Mouse (Mus musculus): ENCODE data around the gene Hmces. TPM values are rescaled to one million over a fixed set of nuclear protein-coding genes. Genes with fewer than 3 reads are reported as not detected.

Gene Hmces
- polyA plus RNA-seq, 1 experiment from 2014 or later: 14.9 TPM

GRCm38 (mm10) chr6:87875562-87875961 is 38.2 kb upstream of the Hmces start:
- H3K9ac ChIP-seq (ENCODE audit: low read depth, low read length): no peak overlapping the region
- H3K9me3 ChIP-seq (replicated peaks; ENCODE audit: control insufficient read depth, low read length): no peaks in the 10 kb centered on the region
- no peak overlapping the region for H3K27ac ChIP-seq (ENCODE audit: low read length)
- H3K27me3 ChIP-seq (ENCODE audit: control insufficient read depth, insufficient read depth, low read depth, low read length): no peaks in the 10 kb centered on the region
- no peak for ATAC-seq (ENCODE audit: low read depth)
- WGBS (ENCODE audit: insufficient replicate concordance): 58% methylated on average over 7 of the region's 7 CpGs
- H3K4me1 ChIP-seq (ENCODE audit: control insufficient read depth, low read depth, low read length): peaks cover 12% of the 10 kb centered on the region
- H3K4me2 ChIP-seq (ENCODE audit: low read depth, low read length): no peak overlapping the region
- no peaks in the 10 kb centered on the region for H3K36me3 ChIP-seq (ENCODE audit: control insufficient read depth, insufficient read depth)
- H3K4me3 ChIP-seq (ENCODE audit: low read depth, low read length): no peak overlapping the region

- Histone ChIP-seq H3K27me3 (ENCODE audit: control insufficient read depth, insufficient read depth, low read depth, low read length) (no peaks in the 10 kb centered on the region), H3K27ac (ENCODE audit: low read length) (peak overlapping the region; percentile 28; the same call in 1 of the 2 replicates), H3K9me3 (replicated peaks; ENCODE audit: control insufficient read depth, low read length) (no peaks in the 10 kb centered on the region), H3K4me1 (ENCODE audit: control insufficient read depth, low read depth, low read length) (peaks cover 11% of the 10 kb centered on the region), H3K36me3 (ENCODE audit: control insufficient read depth, insufficient read depth) (no peaks in the 10 kb centered on the region), H3K9ac (ENCODE audit: low read depth, low read length) (no peak overlapping the region), H3K4me3 (ENCODE audit: low read depth, low read length) (no peak overlapping the region), H3K4me2 (ENCODE audit: low read depth, low read length) (0 out of 2 replicates have a peak overlapping the region, but pooled peaks have one; percentile 25)
- 32% methylated on average over 13 of the region's 13 CpGs for WGBS (ENCODE audit: insufficient replicate concordance)
- peak; percentile 25; the same call in 1 of the 2 replicates for ATAC-seq (ENCODE audit: low read depth)
These were observed 37.6 kb upstream of the Hmces start for GRCm38 (mm10) chr6:87876068-87876643.

- Histone ChIP-seq H3K4me3 (ENCODE audit: low read depth, low read length) (no peak overlapping the region), H3K9me3 (replicated peaks; ENCODE audit: control insufficient read depth, low read length) (no peaks in the 10 kb centered on the region), H3K4me1 (ENCODE audit: control insufficient read depth, low read depth, low read length) (peaks cover 11% of the 10 kb centered on the region), H3K36me3 (ENCODE audit: control insufficient read depth, insufficient read depth) (no peaks in the 10 kb centered on the region), H3K4me2 (ENCODE audit: low read depth, low read length) (no peak overlapping the region), H3K27ac (ENCODE audit: low read length) (no peak overlapping the region), H3K9ac (ENCODE audit: low read depth, low read length) (no peak overlapping the region), H3K27me3 (ENCODE audit: control insufficient read depth, insufficient read depth, low read depth, low read length) (no peaks in the 10 kb centered on the region)
- 26% methylated on average over 4 of the region's 4 CpGs for WGBS (ENCODE audit: insufficient replicate concordance)
- peak; percentile 28; the same call in 1 of the 2 replicates for ATAC-seq (ENCODE audit: low read depth)
These were observed 34.7 kb upstream of the Hmces start for GRCm38 (mm10) chr6:87879010-87879409.

- Histone ChIP-seq H3K4me1 (ENCODE audit: control insufficient read depth, low read depth, low read length) (peaks cover 11% of the 10 kb centered on the region), H3K27me3 (ENCODE audit: control insufficient read depth, insufficient read depth, low read depth, low read length) (no peaks in the 10 kb centered on the region), H3K4me2 (ENCODE audit: low read depth, low read length) (no peak overlapping the region), H3K36me3 (ENCODE audit: control insufficient read depth, insufficient read depth) (no peaks in the 10 kb centered on the region), H3K4me3 (ENCODE audit: low read depth, low read length) (no peak overlapping the region), H3K9me3 (replicated peaks; ENCODE audit: control insufficient read depth, low read length) (no peaks in the 10 kb centered on the region), H3K9ac (ENCODE audit: low read depth, low read length) (no peak overlapping the region), H3K27ac (ENCODE audit: low read length) (no peak overlapping the region)
- WGBS (ENCODE audit: insufficient replicate concordance): 49% methylated on average over 3 of the region's 3 CpGs
- ATAC-seq (ENCODE audit: low read depth): no peak
These were observed 34.1 kb upstream of the Hmces start for GRCm38 (mm10) chr6:87879628-87880027.

- Histone ChIP-seq H3K4me3 (ENCODE audit: low read depth, low read length) (no peak overlapping the region), H3K4me1 (ENCODE audit: control insufficient read depth, low read depth, low read length) (peaks cover 6% of the 10 kb centered on the region), H3K9ac (ENCODE audit: low read depth, low read length) (no peak overlapping the region), H3K27me3 (ENCODE audit: control insufficient read depth, insufficient read depth, low read depth, low read length) (no peaks in the 10 kb centered on the region), H3K36me3 (ENCODE audit: control insufficient read depth, insufficient read depth) (no peaks in the 10 kb centered on the region), H3K4me2 (ENCODE audit: low read depth, low read length) (no peak overlapping the region), H3K27ac (ENCODE audit: low read length) (no peak overlapping the region), H3K9me3 (replicated peaks; ENCODE audit: control insufficient read depth, low read length) (no peaks in the 10 kb centered on the region)
- 62% methylated on average over 3 of the region's 3 CpGs for WGBS (ENCODE audit: insufficient replicate concordance)
- no peak for ATAC-seq (ENCODE audit: low read depth)
These were observed 31.5 kb upstream of the Hmces start for GRCm38 (mm10) chr6:87882221-87882620.

- Histone ChIP-seq H3K27ac (ENCODE audit: low read length) (no peak overlapping the region), H3K9me3 (replicated peaks; ENCODE audit: control insufficient read depth, low read length) (no peaks in the 10 kb centered on the region), H3K36me3 (ENCODE audit: control insufficient read depth, insufficient read depth) (no peaks in the 10 kb centered on the region), H3K9ac (ENCODE audit: low read depth, low read length) (no peak overlapping the region), H3K4me1 (ENCODE audit: control insufficient read depth, low read depth, low read length) (peaks cover 9% of the 10 kb centered on the region), H3K27me3 (ENCODE audit: control insufficient read depth, insufficient read depth, low read depth, low read length) (no peaks in the 10 kb centered on the region), H3K4me2 (ENCODE audit: low read depth, low read length) (no peak overlapping the region), H3K4me3 (ENCODE audit: low read depth, low read length) (no peak overlapping the region)
- 62% methylated on average over 4 of the region's 4 CpGs for WGBS (ENCODE audit: insufficient replicate concordance)
- no peak for ATAC-seq (ENCODE audit: low read depth)
These were observed 30.9 kb upstream of the Hmces start for GRCm38 (mm10) chr6:87882816-87883215.

- no peak overlapping the region for H3K4me3 ChIP-seq (ENCODE audit: low read depth, low read length)
- peak overlapping the region; percentile 58 for H3K27ac ChIP-seq (ENCODE audit: low read length)
- no peak for ATAC-seq (ENCODE audit: low read depth)
- no peaks in the 10 kb centered on the region for H3K27me3 ChIP-seq (ENCODE audit: control insufficient read depth, insufficient read depth, low read depth, low read length)
- 72% methylated on average over 1 of the region's 1 CpGs for WGBS (ENCODE audit: insufficient replicate concordance)
- H3K4me1 ChIP-seq (ENCODE audit: control insufficient read depth, low read depth, low read length): peaks cover 13% of the 10 kb centered on the region
- H3K9me3 ChIP-seq (replicated peaks; ENCODE audit: control insufficient read depth, low read length): no peaks in the 10 kb centered on the region
- H3K36me3 ChIP-seq (ENCODE audit: control insufficient read depth, insufficient read depth): peaks cover 10% of the 10 kb centered on the region
- no peak overlapping the region; the same call in 1 of the 2 replicates for H3K4me2 ChIP-seq (ENCODE audit: low read depth, low read length)
- H3K9ac ChIP-seq (ENCODE audit: low read depth, low read length): no peak overlapping the region
These were observed 27.0 kb upstream of the Hmces start for GRCm38 (mm10) chr6:87886721-87887120.

- peaks cover 13% of the 10 kb centered on the region for H3K4me1 ChIP-seq (ENCODE audit: control insufficient read depth, low read depth, low read length)
- WGBS (ENCODE audit: insufficient replicate concordance): under 1% methylated on average over 31 of the region's 31 CpGs
These were observed 26.0 kb upstream of the Hmces start, which contains the start of gene Copg1 for GRCm38 (mm10) chr6:87887594-87888233. Copg1 (plus strand) TSS chr6:87887814.

GRCm38 (mm10) chr6:87893931-87894330 is 19.8 kb upstream of the Hmces start:
- H3K4me3 ChIP-seq (ENCODE audit: low read depth, low read length): no peak overlapping the region
- no peak overlapping the region for H3K4me2 ChIP-seq (ENCODE audit: low read depth, low read length)
- H3K27ac ChIP-seq (ENCODE audit: low read length): no peak overlapping the region
- H3K4me1 ChIP-seq (ENCODE audit: control insufficient read depth, low read depth, low read length): peaks cover 2% of the 10 kb centered on the region
- ATAC-seq (ENCODE audit: low read depth): no peak
- H3K9me3 ChIP-seq (replicated peaks; ENCODE audit: control insufficient read depth, low read length): no peaks in the 10 kb centered on the region
- H3K36me3 ChIP-seq (ENCODE audit: control insufficient read depth, insufficient read depth): peaks cover 52% of the 10 kb centered on the region
- WGBS (ENCODE audit: insufficient replicate concordance): 86% methylated on average over 7 of the region's 7 CpGs
- H3K9ac ChIP-seq (ENCODE audit: low read depth, low read length): no peak overlapping the region
- H3K27me3 ChIP-seq (ENCODE audit: control insufficient read depth, insufficient read depth, low read depth, low read length): no peaks in the 10 kb centered on the region

More at GRCm38 (mm10) chr6:87887594-87888233, 26.0 kb upstream of the Hmces start, which contains the start of gene Copg1:
- peak; percentile 96 for ATAC-seq (ENCODE audit: low read depth)
- Histone ChIP-seq H3K9me3 (replicated peaks; ENCODE audit: control insufficient read depth, low read length) (no peaks in the 10 kb centered on the region), H3K4me2 (ENCODE audit: low read depth, low read length) (peak within 1 kb of the TSS; percentile 73), H3K27ac (ENCODE audit: low read length) (peak within 1 kb of the TSS; percentile 72), H3K36me3 (ENCODE audit: control insufficient read depth, insufficient read depth) (peaks cover 14% of the 10 kb centered on the region), H3K4me3 (ENCODE audit: low read depth, low read length) (peak within 1 kb of the TSS; percentile 80), H3K9ac (ENCODE audit: low read depth, low read length) (peak within 1 kb of the TSS; percentile 80), H3K27me3 (ENCODE audit: control insufficient read depth, insufficient read depth, low read depth, low read length) (no peaks in the 10 kb centered on the region)

Data from liver, embryonic 16.5 days (tissue).